Mouse (Mus musculus) cerebellum, adult 2 months (tissue): ENCODE results near the gene Hax1.

Experiments
- CTCF ChIP-seq: fragments of 200-500 bp; IDR thresholded peaks from 2 replicates; pipeline ENCODE4 v1.5.1; 2011; ENCODE audit warnings: low read depth, mild to moderate bottlenecking, control low read depth, low read length, moderate library complexity, borderline replicate concordance; ENCODE audit not compliant: insufficient read depth
- POLR2A ChIP-seq: fragments of 200-500 bp; IDR thresholded peaks from 2 replicates; pipeline ENCODE4 v1.6.1; 2011; ENCODE audit warnings: low read length, control low read depth, borderline replicate concordance; ENCODE audit not compliant: insufficient read depth

DNA sequence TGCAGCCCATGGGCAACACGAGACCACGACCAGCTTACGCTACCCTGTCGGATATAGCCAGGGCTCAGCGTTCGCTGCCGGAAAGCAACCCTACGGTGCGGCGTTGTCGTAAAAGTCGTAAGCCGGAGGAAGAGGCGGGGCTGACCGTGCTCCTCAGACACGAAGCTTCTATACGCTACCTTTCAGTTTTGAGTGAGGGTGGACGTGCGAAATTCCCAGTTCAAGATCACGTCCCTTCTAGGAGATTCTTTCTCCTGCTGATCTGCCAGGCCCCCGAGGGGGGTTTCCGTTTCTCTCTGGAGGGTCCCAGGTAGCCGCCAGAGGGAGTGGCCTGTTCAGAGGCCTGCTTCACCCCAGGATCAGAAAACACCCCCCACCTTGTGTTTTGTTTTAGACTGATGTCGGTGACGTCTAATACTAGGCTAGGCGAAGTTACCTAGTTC, at the start of gene Hax1:
- TF ChIP-seq POLR2A = peak; percentile 88; the same call in 1 of the 2 replicates
- TF ChIP-seq CTCF = no peak
